Mouse (Mus musculus) intestine, postnatal 0 days (tissue): ENCODE results near the gene Ermap. TPM values are rescaled to one million over a fixed set of nuclear protein-coding genes. Genes with fewer than 3 reads are reported as not detected.

Source experiments
- ATAC-seq: fragments of 200-750 bp; cut with Nextera tagmentation; 2 replicates; pipeline ENCODE4 v1.8.0; 2017; ENCODE audit warnings: mild to moderate bottlenecking, moderate TSS enrichment, moderate library complexity
- H3K27ac ChIP-seq: fragments of 300-500 bp; sonication (generic); 2 replicates; pipeline ENCODE4 v1.5.1; 2014; ENCODE audit warnings: mild to moderate bottlenecking, low read depth, low read length, moderate library complexity
- H3K27me3 ChIP-seq: fragments of 300-500 bp; sonication (generic); replicated peaks from 2 replicates; pipeline ENCODE4 v1.6.1; 2014; ENCODE audit warnings: low read length, mixed read lengths; ENCODE audit not compliant: control insufficient read depth, insufficient read depth
- H3K36me3 ChIP-seq: fragments of 300-500 bp; sonication (generic); 2 replicates; pipeline ENCODE4 v1.6.1; 2014; ENCODE audit warnings: mild to moderate bottlenecking, moderate library complexity; ENCODE audit not compliant: control insufficient read depth, insufficient read depth
- H3K4me1 ChIP-seq: fragments of 300-500 bp; sonication (generic); replicated peaks from 2 replicates; pipeline ENCODE4 v1.6.1; 2014; ENCODE audit warnings: antibody characterized with exemption, low read length, mixed read lengths; ENCODE audit not compliant: control insufficient read depth, insufficient read depth
- H3K4me2 ChIP-seq: fragments of 300-500 bp; sonication (generic); replicated peaks from 2 replicates; pipeline ENCODE4 v1.6.1; 2014; ENCODE audit warnings: low read depth, mild to moderate bottlenecking, moderate library complexity
- H3K4me3 ChIP-seq: fragments of 300-500 bp; sonication (generic); 2 replicates; pipeline ENCODE4 v1.5.1; 2014; ENCODE audit warnings: low read depth, low read length
- H3K9ac ChIP-seq: fragments of 300-500 bp; sonication (generic); 2 replicates; pipeline ENCODE4 v1.6.1; 2014; ENCODE audit warnings: mild to moderate bottlenecking, low read depth, low read length
- H3K9me3 ChIP-seq: fragments of 300-500 bp; sonication (generic); 2 replicates; pipeline ENCODE4 v1.6.1; 2016; ENCODE audit warnings: mixed run types; ENCODE audit not compliant: control insufficient read depth
- CTCF ChIP-seq: sonication (generic); IDR thresholded peaks from 2 replicates; pipeline ENCODE4 v1.5.1; 2016; ENCODE audit warnings: low read depth, mild to moderate bottlenecking, control low read depth, antibody characterized with exemption, moderate library complexity
- WGBS: fragments of 180-500 bp; shearing (Covaris S2); extraction: QIAGEN DNeasy Blood & Tissue Kit; methylation state at CpG from one replicate; pipeline ENCODE4 v1.1.7; 2014; 5-methylcytosine and 5-hydroxymethylcytosine counted together
- polyA plus RNA-seq: library from polyadenylated mRNA; unstranded; fragments of >200 nt; fragmentation: Nextera tagmentation; extraction: Ambion mirVana; gene quantifications from 2 replicates; pipeline ENCODE4 v1.2.1, GENCODE M21; 2015

The Ermap gene
- polyA plus RNA-seq, 1 experiment from 2014 or later, result 0.18 TPM

GRCm38 (mm10) chr4:119178331-119178730 is 11.5 kb downstream of the Ermap start:
- Histone ChIP-seq H3K4me2 (no peak overlapping the region), H3K9me3 (no peaks in the 10 kb centered on the region), H3K27ac (no peak overlapping the region), H3K9ac (no peak overlapping the region), H3K4me3 (no peak overlapping the region), H3K4me1 (no peaks in the 10 kb centered on the region), H3K36me3 (no peaks in the 10 kb centered on the region), H3K27me3 (no peaks in the 10 kb centered on the region)
- WGBS, result 65% methylated on average over 18 of the region's 18 CpGs
- ATAC-seq, result no peak
- no peak for TF ChIP-seq CTCF

GRCm38 (mm10) chr4:119177702-119178101 is 12.1 kb downstream of the Ermap start:
- no peak for ATAC-seq
- H3K27ac ChIP-seq, result no peak overlapping the region
- no peaks in the 10 kb centered on the region for H3K4me1 ChIP-seq
- 63% methylated on average over 5 of the region's 5 CpGs for WGBS
- no peaks in the 10 kb centered on the region for H3K9me3 ChIP-seq
- no peak for TF ChIP-seq CTCF
- H3K4me3 ChIP-seq, result no peak overlapping the region
- no peak overlapping the region for H3K9ac ChIP-seq
- no peaks in the 10 kb centered on the region for H3K36me3 ChIP-seq
- no peak overlapping the region for H3K4me2 ChIP-seq
- H3K27me3 ChIP-seq, result no peaks in the 10 kb centered on the region

DNA sequence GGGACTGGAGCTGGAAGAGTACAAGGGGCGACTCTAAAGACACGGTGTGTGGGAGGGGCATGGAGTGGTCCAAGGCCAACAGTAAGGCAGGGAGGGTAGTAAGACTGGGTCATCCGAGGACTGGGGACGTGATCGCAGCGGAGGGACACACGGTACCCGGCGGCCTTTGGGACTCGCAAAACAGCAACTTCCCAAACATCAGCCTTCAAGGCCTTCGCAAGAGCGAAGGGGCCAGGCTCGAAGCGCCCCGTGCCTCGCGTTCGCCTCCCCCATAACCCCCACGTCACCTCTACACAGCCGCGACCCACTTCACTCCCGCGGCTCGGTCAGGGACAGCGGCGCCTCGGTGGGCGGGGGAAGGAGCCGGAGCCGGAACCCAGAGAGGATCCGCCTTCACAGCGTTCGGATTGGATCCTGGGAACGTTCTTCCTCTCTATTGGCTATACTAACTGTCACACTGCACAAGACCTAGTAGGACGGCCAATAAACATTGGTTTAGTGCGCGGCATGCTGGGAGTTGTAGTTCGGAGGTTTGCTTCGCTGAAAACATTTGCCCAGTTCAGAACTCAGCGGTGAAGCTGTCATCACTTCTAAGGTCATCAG is 15.9 kb downstream of the Ermap start, which contains the start of gene Zfp691:
Zfp691 (minus strand) TSS at position 345 of the 603 bp plus-strand sequence.
- peak; percentile 100 for ATAC-seq
- Histone ChIP-seq H3K27me3 (no peaks in the 10 kb centered on the region), H3K27ac (no peak within 1 kb of the TSS), H3K4me1 (no peaks in the 10 kb centered on the region), H3K9me3 (no peaks in the 10 kb centered on the region), H3K36me3 (peaks cover 4% of the 10 kb centered on the region), H3K9ac (peak within 1 kb of the TSS; percentile 65), H3K4me2 (peak within 1 kb of the TSS; percentile 85), H3K4me3 (peak within 1 kb of the TSS; percentile 75)
- TF ChIP-seq CTCF, result no peak
- under 1% methylated on average over 32 of the region's 40 CpGs for WGBS

GRCm38 (mm10) chr4:119172919-119173650 is 16.7 kb downstream of the Ermap start:
- H3K9ac ChIP-seq, result peak overlapping the region; percentile 65
- no peaks in the 10 kb centered on the region for H3K27me3 ChIP-seq
- ATAC-seq, result no peak
- H3K36me3 ChIP-seq, result peaks cover 9% of the 10 kb centered on the region
- H3K9me3 ChIP-seq, result no peaks in the 10 kb centered on the region
- TF ChIP-seq CTCF, result no peak
- peak overlapping the region; percentile 75 for H3K4me3 ChIP-seq
- peak overlapping the region; percentile 85 for H3K4me2 ChIP-seq
- H3K27ac ChIP-seq, result no peak overlapping the region
- WGBS, result 36% methylated on average over 18 of the region's 18 CpGs
- no peaks in the 10 kb centered on the region for H3K4me1 ChIP-seq

- TF ChIP-seq CTCF, result peak; percentile 97
- peak; percentile 54; the same call in 1 of the 2 replicates for ATAC-seq
- Histone ChIP-seq H3K36me3 (peaks cover 9% of the 10 kb centered on the region), H3K4me3 (no peak overlapping the region), H3K27me3 (no peaks in the 10 kb centered on the region), H3K9me3 (no peaks in the 10 kb centered on the region), H3K9ac (no peak overlapping the region), H3K4me1 (no peaks in the 10 kb centered on the region), H3K4me2 (no peak overlapping the region), H3K27ac (no peak overlapping the region)
- WGBS, result 4% methylated on average over 4 of the region's 4 CpGs
Observed at GRCm38 (mm10) chr4:119167663-119168062, 22.1 kb downstream of the Ermap start.

- H3K9me3 ChIP-seq, result no peaks in the 10 kb centered on the region
- TF ChIP-seq CTCF, result peak; percentile 55
- H3K27ac ChIP-seq, result no peak overlapping the region
- no peak overlapping the region for H3K4me2 ChIP-seq
- H3K9ac ChIP-seq, result no peak overlapping the region
- WGBS, result 49% methylated on average over 4 of the region's 4 CpGs
- peak; percentile 44; the same call in 1 of the 2 replicates for ATAC-seq
- no peaks in the 10 kb centered on the region for H3K27me3 ChIP-seq
- H3K36me3 ChIP-seq, result peaks cover 9% of the 10 kb centered on the region
- no peak overlapping the region for H3K4me3 ChIP-seq
- H3K4me1 ChIP-seq, result no peaks in the 10 kb centered on the region
Observed at GRCm38 (mm10) chr4:119167068-119167467, 22.7 kb downstream of the Ermap start.
